Mouse (Mus musculus): Measurements from ENCODE around the gene Pex5l.
A peak's percentile ranks its signal among the peaks of the same experiment; 100 is the strongest.

The Pex5l gene

DNA sequence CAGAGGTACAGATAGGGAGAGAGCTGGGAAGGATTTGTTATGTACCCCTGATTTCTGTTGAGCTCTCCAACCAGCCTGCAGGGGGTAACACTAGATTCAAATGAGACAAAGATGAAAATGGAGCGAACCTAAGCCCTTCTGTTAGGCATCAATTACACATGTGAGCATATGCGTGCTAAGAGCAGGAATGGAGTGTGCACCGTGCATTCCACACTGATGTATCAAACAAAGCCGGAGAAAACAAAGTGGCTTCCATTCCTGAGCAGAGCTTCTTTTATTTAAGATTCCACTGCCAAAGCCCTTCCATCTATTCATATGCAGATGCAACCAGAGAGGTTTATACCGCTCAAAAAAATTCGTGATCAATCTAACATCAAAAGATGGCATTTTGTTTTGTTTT, 79.5 kb downstream of the Pex5l start:
- no peak for DNase-seq (ENCODE audit: low spot score)

DNA sequence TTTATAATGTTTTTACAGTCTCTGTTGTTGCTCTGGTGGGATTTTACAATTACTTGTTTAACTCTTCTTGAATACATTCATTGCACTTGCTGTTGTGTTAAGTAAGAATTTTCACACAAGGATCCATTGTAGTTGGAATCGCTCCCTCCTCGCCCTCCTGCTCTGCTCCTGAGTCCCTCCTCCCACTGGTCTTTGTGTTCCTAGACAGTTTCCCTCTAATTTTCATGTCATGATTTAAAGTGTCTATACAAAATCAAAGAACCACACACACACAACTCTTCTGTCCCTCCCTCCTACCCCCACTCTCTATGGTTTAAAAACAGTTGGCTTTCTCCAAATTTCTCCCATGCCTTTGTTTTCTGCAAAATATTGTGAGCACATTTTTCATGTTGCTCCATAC, 81.6 kb downstream of the Pex5l start:
- DNase-seq (ENCODE audit: low spot score) = no peak

DNA sequence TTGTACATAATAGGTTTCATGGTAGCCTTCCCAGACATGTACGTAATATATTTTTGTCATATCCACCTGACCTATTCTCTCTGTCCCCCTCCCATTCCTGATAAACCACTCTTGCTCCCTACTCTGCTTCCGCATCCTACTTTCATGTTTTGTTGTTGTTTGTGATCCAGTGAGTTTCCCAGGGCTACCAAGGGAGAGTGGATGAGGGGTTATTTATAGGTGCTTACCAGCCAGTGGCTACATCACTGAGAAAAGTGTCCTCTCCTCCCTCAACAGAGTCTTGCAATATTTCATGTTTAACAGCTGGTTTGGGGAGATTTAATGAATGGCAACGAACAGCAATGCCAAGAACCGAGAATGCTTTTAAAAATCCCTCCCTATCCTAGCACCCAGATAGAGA, 82.0 kb downstream of the Pex5l start:
- no peak for DNase-seq (ENCODE audit: low spot score)

DNA sequence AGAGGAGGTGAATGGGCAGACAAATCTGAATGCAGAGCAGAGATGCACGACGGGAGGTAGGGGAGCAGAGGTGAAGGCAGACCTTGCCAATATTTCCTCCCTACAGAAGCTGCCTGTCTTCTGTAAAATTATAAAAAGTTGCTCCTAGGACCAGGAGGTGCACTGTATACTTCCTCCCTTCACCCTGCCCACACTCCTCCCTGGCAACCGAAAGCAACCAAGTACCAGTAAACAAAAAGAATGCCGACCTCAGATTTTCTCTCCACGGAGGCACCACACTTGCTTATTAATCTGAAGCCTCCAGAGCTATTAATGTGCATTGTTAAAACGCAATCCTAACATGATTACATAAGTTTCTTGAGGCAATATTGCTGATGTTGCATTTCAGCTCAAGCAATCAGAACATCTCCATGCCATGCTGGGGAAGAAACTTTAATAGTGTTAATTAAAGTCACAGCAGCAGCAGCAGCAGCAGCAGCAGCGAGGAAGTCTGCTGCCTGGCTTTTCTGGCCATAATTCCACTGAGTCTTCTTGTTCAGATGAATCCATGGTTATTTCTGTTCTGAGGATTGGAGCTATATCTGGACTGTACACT, 82.6 kb downstream of the Pex5l start:
- no peak for DNase-seq (ENCODE audit: low spot score)

DNA sequence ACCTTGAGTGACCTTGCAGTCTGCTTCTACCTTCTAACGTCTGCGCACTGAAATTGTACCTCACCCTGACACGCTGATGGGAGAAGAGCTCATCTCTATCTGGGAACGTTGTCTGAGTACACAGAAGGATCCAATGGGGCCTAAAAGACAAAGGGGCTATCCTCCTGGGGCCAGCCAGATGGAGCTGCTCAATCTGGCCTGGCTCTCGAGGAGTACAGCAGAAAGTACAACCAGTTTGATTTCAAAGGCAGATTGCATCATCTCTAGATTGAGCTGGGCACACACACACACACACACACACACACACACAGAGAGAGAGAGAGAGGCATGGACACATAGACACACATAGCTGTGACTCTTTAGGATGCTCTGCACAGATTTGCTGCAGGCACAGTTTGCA, 94.7 kb downstream of the Pex5l start:
- no peak for DNase-seq (ENCODE audit: low spot score)

DNA sequence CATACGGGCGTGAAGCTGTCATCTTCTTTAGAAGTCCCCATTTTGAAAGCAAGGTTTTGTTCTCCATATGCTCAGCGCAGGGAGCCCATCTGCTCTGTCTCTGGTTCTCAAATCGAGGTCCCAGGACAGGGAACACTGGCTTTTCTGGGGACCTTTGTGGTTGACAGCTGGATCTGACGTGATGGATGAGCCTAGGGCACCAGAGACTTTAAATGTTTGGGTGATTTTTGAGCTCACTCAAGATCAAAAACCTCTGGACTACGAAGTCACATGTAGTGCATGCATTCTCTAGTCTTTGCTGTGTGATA, 98.3 kb downstream of the Pex5l start:
- DNase-seq (ENCODE audit: low spot score) = no peak

DNA sequence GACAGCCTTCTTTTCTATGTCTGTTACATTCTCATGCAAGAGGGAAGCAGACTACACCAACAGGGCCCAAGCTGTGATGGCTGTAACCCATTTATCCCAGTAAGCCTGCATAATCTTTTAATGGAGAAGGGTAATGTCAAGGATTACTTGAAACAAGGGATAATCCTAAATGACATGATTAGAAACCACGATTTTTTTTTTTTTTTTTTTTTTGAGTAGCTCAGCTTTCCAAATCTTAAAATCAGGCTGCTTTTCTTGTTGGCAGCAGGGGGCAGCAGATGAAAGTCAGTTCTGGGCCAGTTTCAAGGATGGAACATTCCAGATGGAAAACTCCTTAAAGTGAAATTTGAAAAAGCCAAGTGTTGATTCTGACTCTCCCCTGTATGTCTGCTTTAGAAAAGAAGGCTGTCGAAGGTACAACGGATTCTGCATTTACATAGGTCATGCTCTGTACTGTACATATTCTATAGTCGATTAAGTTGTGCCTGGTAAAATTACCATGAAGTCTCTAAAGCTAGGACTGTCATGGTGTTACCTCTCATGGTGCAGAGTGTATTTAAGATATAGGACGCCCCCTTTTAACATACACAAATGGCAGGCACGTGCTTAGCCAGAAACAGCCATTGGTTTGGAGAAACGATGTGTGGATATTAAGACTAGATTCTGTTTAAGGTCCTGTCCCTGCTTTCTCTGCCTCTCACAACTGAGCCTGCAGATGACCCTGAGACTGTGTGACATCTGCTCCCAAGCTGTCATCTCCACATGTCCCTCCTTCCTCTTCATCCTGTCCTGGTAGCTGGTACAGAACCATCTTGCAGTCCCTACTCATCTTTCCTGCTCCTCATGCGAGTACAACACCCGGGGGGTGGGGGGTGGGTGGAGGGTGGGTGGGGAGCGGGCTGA, 98.9 kb downstream of the Pex5l start:
- DNase-seq (ENCODE audit: low spot score) = no peak

DNA sequence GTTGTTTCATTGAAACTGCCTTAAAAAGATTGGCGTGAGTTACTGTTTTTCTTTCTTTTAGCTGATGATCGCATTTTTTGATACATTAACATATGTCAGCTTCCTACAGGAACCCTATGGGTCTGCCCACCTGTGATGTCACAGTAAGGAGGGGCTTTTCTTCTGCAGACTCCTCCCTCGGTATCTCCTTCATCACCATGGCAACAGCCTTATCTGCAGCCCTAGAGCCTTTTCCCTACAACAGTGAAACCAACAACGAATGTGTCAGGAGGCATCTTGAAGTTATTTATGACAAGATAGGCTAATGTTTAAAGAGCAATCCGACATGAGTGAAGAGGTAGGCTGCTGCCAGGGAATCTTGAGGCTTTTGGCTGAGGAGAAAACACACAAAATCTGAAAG, 118.5 kb downstream of the Pex5l start:
- no peak for DNase-seq (ENCODE audit: low spot score)

DNA sequence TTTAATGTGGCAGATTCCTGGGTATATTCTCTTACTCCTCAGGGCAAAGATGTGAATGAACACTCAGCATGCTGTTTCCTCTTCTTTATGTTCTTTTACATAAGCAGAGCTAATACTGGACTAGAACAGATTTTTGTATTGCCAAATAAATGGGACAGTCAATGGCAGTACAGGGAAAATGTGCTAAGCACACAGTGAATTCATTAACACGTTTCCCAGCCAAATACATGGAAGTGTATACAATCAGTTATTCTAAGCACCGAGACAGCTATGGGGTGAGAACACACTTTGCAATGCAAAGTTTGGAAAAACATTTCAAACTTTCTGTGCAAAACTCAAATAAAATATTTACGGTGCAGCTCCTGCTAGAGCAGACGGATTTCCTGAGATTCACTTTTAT, 139.1 kb downstream of the Pex5l start:
- peak; percentile 14 for DNase-seq (ENCODE audit: low spot score)

DNA sequence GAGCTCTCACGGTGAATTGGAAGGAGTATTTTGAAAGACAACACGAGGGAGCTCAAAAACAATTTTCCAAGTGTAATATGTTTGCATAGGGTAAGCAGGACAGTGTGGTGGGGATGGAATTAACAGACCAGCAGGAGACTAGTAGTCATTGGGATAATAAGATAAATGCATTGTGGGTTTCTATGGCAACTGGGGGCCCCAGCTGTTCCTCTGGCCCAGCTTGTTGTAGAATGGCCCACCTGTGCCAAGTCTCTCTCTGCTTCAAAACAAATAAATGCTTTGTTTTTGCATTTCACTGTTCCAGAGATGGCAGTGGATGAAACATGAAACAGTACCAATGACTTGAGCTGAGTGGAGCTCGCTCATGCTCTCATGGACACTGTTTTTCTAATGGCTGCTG, 141.3 kb downstream of the Pex5l start:
- no peak for DNase-seq (ENCODE audit: low spot score)

DNA sequence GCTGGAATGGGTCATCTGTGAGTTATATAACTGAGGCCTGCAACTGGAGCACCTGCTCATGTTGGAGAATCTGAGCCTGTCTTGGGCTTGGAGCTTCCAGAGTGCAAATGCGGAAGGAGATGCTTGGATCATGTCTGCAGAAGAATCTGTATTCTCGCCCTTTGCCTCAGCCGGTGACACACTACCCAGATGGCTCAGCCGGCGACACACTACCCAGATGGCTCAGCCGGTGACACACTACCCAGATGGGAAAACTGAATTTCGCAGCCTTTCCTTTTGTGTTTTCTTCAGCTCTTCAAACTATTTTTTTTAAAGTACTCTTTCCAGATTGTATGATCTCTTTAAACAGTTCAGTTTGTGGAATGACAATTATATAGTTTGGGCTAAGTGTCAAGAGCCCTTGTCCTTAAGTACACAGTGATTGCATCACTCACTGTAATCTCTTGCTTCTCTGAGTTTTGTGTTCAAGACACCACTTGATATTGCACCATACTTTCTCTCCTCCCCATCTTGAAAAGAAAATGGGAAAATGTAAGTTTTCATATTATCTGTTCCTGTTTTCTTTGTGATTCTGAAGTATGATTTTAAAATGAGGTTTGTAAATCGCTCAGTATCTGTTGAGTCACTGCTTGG, 142.5 kb downstream of the Pex5l start:
- peak; percentile 39 for DNase-seq (ENCODE audit: low spot score)

DNA sequence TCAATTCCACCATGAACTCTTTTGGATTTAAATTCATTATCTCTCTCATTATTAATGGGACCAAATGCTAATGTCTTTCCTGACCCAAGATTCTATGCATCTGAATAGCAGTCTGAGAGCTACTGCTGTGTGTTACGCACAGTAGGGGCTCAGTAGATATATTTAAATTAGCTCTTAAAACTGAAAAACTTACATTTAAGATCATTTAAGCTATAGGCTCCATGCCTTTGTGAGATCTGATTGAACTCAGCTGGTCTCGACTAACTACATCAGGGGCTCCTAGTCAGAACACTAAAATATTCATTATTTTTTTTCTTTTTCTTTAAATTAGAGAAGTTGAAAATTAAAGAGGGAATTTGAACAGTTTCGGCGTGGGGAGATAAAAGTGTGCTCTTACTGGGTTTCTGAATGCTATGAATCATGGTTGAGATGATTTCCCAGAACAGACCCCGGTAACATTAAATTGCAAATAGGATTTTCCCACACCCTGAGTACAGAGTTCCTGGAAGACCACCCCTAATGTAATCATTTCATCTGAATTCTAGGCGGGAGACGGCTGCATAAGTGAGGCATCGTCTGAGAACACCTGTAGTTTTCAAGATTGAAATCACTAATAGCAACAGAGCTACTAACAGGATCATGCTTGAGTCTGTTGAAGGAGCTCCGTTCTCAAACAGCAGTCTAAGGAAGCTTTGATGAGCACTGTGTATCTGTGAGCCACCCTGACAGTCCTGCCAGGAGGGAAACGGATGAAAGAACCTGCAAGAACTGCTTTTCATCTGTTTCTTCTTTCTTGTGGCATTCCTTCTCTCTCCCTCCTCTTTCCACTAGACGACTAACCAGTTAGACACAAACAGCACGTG, 151.1 kb downstream of the Pex5l start:
- no peak for DNase-seq (ENCODE audit: low spot score)

DNA sequence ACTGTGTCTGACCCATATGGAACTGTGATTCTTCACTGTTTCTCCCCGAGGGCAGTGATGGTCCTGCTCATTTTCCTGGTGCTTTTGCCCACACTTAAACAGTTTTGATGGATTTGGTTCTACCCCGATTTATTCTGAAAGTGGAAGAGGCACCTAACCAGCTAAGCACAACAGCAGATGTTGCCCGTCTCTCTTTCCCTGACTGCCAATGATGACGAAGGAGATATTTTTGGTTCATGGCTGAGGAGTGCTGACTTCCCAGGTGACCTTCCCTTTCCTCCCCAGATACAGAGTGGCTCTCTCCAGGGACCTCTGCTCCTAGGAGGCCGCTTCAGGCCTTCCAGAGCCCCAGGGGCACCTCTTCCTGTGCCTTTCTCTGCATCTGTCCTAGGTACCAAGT, 155.2 kb downstream of the Pex5l start:
- no peak for DNase-seq (ENCODE audit: low spot score)

DNA sequence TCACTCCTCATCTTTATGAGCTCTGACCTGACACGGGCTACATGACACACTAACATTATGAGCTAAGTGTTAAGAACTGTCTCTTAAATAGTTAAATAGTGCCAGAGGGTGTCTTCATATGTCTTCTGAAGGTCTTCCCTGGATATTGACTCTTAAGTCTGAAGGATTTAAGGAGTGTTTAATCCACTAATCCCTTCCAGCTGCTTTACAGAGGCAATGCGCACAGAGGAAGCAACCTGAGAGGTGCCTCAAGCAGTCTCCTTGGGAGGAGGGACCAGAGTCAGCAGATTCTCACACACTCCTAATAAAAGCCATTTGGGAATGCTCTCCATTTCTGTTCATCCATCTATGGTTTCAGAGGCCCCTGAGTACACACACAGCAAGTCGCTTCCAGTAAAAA, 157.9 kb downstream of the Pex5l start:
- DNase-seq (ENCODE audit: low spot score) = no peak

DNA sequence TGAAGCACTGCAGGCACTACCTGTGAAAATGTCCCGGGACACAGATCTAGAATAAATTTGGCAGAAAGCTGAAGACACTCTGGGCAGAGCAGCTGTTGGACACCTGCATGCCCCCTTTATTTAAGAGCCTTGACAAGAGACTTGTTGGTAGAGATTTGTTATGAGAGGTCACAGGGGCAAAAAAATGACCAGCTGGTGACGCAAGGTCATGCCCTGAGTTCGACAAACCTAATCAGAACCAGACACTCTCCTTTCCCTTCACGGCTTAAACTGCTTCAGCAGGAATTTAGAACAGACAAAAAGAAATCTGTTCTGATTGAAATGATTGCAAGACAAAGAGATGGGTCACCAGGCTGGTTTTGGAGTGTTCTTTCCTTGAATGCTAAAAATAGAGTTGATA, 163.1 kb downstream of the Pex5l start:
- DNase-seq (ENCODE audit: low spot score) = no peak

DNA sequence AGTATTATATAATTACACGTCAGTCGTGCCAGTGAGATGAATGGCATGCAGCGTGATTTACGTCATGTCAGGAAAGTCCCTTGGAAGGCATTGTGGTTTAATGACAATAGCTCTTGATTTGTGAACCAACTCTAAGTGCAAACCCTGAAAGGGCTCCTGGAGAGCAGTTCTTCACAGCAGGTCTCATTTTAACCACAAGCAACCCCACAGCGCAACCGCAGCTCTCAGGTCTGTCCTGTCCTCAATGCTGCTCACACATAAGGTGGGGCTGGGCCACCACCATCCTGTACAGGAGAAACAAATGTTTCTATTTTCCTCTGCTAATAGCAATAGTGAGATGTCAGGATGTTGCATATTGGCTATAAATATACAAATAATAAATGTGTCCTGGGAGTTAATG, 163.8 kb downstream of the Pex5l start:
- no peak for DNase-seq (ENCODE audit: low spot score)

DNA sequence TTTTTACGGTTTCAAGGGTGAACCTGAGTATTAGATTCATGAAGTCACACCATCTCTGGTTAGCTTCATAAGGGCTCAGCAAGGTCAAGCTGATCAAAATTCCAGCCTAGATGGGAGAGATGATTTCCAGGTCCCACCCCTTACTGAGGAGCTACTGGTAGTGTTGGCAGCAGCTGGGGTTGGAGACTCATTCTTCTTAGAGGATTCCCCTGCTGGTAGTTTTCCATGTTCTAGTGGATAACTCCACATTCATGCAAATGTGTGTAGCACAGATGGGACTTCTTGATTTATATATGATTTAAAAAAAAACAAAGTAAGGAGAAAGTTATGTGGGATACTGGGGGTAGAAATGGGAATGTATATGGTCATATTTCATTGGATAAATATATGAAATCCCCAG, 172.8 kb downstream of the Pex5l start:
- DNase-seq (ENCODE audit: low spot score) = no peak

DNA sequence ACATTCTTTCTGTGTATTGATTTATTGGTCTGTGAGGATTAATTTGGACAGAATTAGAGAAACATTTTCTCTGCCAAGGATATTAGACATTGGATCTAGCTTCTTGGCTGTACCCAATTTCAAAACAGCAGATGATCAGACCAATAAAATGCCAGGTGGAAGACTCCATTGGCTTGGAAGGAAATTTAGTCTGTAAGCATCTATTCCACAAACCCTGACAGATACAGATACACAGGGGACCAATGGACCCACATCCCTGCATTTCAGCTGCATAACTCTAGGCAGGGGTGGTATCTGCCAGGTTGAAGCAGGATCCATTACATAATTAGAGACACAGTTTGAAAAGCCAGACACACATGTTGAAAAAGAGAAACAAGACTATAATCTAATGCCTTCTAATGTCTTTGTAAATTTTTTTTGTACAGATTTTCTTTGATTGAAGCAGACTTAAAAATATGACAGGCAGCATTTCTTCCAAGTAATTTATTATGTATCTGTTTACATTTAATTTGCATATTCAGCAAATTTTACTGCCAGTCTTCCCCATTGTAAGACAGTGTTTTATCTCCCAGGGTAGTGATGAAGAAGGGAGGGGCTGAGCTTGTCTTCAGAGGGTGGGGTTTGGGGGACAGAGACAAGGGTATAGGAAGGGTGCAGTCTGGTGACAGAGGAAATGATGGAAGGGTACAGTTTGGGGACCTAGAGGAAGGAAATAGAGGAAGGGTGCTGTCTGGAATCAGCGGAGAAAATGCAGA, 174.2 kb downstream of the Pex5l start:
- no peak for DNase-seq (ENCODE audit: low spot score)

DNA sequence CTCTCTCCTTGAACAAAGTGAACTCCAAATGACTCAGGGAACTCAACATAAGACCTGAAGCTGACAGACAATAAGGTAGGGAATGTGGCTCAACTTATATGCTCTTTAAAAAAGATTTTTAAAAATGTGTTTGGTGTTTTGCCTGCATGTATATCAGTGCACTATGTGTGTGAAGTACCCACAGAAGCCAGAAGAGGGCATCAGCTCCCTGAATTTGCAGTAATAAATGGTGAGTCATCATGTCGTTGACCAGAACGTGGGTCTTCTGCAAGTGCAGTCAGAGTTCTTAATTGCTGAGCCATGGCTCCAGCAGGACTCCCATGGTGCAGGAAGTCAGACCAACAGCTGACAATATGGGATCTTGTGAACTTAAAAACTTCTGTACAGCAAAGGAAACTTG, 177.5 kb downstream of the Pex5l start:
- no peak for DNase-seq (ENCODE audit: low spot score)

DNA sequence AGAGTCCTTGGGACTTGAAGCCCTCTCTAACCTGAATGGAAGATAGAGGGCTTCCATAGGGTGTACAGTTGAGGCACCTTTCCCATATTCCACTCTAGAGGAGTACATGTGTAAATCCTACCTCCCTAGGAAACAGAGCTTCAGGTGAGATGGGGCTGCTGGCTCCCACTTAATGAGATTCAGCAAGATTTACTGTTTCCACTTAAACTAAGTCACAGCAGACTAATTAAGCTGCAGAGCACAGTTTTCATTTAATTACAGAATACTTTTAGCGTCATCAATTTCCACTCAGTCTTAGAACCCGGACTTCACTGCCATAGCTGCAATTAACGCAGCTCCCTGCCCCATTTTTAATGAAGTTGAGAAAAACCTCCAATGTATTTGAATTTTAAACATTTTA, 181.6 kb downstream of the Pex5l start:
- no peak for DNase-seq (ENCODE audit: low spot score)

DNA sequence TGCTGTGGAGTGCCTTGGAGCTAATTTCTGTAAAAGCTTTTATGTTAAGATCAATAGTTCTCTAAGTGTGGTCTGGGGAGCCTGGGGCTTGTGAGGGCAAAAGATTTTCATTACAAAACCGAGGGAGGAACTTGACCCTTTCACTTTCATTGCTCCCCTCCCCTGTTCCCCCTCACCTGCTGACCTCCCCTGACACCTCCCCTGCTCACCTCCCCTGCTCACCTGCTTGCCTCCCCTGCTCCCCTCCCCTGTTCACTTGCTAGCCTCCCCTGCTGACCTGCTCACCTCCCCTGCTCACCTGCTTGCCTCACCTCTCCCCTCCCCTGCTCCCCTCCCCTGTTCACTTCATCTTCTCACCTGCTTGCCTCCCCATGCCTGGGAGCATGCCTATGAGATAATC, 191.7 kb downstream of the Pex5l start:
- no peak for DNase-seq (ENCODE audit: low spot score)

DNA sequence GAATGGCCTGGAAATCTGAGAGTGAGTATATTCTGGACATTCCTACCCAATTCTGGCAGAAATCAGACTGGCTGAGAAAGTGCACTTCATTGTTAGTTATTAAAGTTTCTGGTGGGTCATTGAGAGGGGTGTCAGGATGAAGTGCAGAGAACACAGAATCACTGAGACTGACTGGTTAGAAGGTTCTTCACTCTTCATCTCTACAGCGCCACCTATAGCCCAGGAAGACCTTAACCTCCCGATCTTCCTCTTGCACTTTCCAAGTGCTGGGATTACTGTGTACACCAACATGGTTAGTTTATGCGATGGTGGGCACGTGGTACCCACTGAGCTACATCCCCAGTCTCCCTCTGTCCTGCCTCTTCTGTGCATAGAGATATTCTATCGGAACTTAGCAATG, 195.6 kb downstream of the Pex5l start:
- DNase-seq (ENCODE audit: low spot score) = no peak
